Mouse (Mus musculus) testis, adult 2 months (tissue): ENCODE results near the gene Proser2. TPM values are rescaled to one million over a fixed set of nuclear protein-coding genes. Genes with fewer than 3 reads are reported as not detected.

Source experiments
- H3K27ac ChIP-seq: fragments of 200-500 bp; 2 replicates; pipeline ENCODE4 v1.5.1; 2012; ENCODE audit warnings: low read depth, low read length; ENCODE audit not compliant: control insufficient read depth, insufficient read depth
- H3K27me3 ChIP-seq: fragments of 200-500 bp; 2 replicates; pipeline ENCODE4 v1.6.1; 2012; ENCODE audit warnings: mild to moderate bottlenecking, low read length, moderate library complexity; ENCODE audit not compliant: control insufficient read depth, insufficient read depth
- H3K36me3 ChIP-seq: fragments of 200-500 bp; 2 replicates; pipeline ENCODE4 v1.6.1; 2012; ENCODE audit warnings: mild to moderate bottlenecking, low read length; ENCODE audit not compliant: control insufficient read depth, insufficient read depth
- H3K4me1 ChIP-seq: fragments of 200-500 bp; 2 replicates; pipeline ENCODE4 v1.6.1; 2012; ENCODE audit warnings: low read length; ENCODE audit not compliant: control insufficient read depth, insufficient read depth
- H3K4me3 ChIP-seq: fragments of 200-500 bp; 2 replicates; pipeline ENCODE4 v1.5.1; 2012; ENCODE audit warnings: low read depth, mild to moderate bottlenecking, low read length, moderate library complexity, mixed read lengths; ENCODE audit not compliant: control insufficient read depth
- CTCF ChIP-seq: fragments of 200-500 bp; IDR thresholded peaks from 2 replicates; pipeline ENCODE4 v1.5.1; 2012; ENCODE audit warnings: low read depth, mild to moderate bottlenecking, inconsistent platforms, low read length, moderate library complexity; ENCODE audit not compliant: control insufficient read depth, insufficient read depth, insufficient replicate concordance
- POLR2A ChIP-seq: fragments of 200-500 bp; IDR thresholded peaks from 2 replicates; pipeline ENCODE4 v1.6.1; 2012; ENCODE audit warnings: low read depth, mild to moderate bottlenecking, inconsistent platforms, low read length, moderate library complexity; ENCODE audit not compliant: control insufficient read depth
- polyA plus RNA-seq: library from polyadenylated mRNA; depleted of rRNA; stranded (reverse); fragments of >200 nt; gene quantifications from 2 replicates; pipeline ENCODE4 v1.2.3, GENCODE M21; 2012

Proser2 gene
- polyA plus RNA-seq, 1 experiment = 1.3 TPM

- TF ChIP-seq POLR2A (no peak), CTCF (no peak)
- Histone ChIP-seq H3K36me3 (no peaks in the 10 kb centered on the region), H3K4me1 (no peaks in the 10 kb centered on the region), H3K4me3 (no peak overlapping the region), H3K27me3 (no peaks in the 10 kb centered on the region), H3K27ac (no peak overlapping the region)
Observed at GRCm38 (mm10) chr2:6164606-6165290, 34.7 kb upstream of the Proser2 start.

GRCm38 (mm10) chr2:6162366-6163040, 32.5 kb upstream of the Proser2 start:
- no peak for TF ChIP-seq POLR2A
- TF ChIP-seq CTCF = no peak
- Histone ChIP-seq H3K4me3 (no peak overlapping the region), H3K4me1 (no peaks in the 10 kb centered on the region), H3K27me3 (no peaks in the 10 kb centered on the region), H3K36me3 (no peaks in the 10 kb centered on the region), H3K27ac (no peak overlapping the region)

GRCm38 (mm10) chr2:6159735-6160134, 29.7 kb upstream of the Proser2 start:
- TF ChIP-seq CTCF = no peak
- TF ChIP-seq POLR2A = no peak
- no peaks in the 10 kb centered on the region for H3K36me3 ChIP-seq
- H3K4me1 ChIP-seq = no peaks in the 10 kb centered on the region
- no peak overlapping the region for H3K4me3 ChIP-seq
- no peak overlapping the region for H3K27ac ChIP-seq
- no peaks in the 10 kb centered on the region for H3K27me3 ChIP-seq

DNA sequence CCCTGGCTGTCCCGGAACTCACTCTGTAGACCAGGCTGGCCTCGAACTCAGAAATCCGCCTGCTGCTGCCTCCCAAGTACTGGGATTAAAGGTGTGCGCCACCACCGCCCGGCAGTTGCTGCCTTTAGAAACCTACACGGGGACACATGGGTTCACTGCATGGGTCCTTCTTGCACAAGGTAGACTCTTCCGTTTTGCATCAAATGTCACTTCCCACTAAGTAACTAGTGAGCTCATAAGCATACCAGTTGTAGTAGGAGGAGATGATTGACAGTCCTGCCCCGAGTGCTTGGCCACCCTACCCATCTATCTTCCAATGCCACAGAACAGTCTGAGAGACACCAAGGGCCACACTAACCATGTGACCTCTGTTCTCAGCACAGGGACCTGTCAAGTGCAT, 29.2 kb upstream of the Proser2 start:
- Histone ChIP-seq H3K27ac (no peak overlapping the region), H3K4me3 (no peak overlapping the region), H3K27me3 (no peaks in the 10 kb centered on the region), H3K36me3 (no peaks in the 10 kb centered on the region), H3K4me1 (no peaks in the 10 kb centered on the region)
- TF ChIP-seq CTCF = no peak
- no peak for TF ChIP-seq POLR2A

DNA sequence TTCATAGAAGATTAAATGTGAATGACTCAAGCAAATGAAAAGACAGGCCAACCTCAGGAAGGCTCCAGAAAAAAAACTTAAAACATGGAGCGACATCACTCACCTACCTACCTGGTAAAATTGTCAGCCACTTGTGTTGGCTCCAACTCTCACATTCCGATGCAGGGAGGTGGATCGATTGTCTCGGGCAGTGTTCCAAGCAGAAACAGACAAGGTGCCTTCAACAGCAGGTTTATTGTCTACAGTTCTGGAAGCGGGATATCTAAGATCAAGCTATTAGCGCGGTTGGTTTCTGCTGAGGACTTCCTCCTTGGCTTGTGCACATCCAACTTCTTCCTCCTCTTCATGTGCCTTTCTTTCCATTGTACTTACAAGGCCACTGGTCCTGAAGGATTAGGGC, 27.6 kb upstream of the Proser2 start:
- Histone ChIP-seq H3K4me1 (no peaks in the 10 kb centered on the region), H3K27me3 (no peaks in the 10 kb centered on the region), H3K4me3 (no peak overlapping the region), H3K36me3 (no peaks in the 10 kb centered on the region), H3K27ac (no peak overlapping the region)
- no peak for TF ChIP-seq CTCF
- no peak for TF ChIP-seq POLR2A

DNA sequence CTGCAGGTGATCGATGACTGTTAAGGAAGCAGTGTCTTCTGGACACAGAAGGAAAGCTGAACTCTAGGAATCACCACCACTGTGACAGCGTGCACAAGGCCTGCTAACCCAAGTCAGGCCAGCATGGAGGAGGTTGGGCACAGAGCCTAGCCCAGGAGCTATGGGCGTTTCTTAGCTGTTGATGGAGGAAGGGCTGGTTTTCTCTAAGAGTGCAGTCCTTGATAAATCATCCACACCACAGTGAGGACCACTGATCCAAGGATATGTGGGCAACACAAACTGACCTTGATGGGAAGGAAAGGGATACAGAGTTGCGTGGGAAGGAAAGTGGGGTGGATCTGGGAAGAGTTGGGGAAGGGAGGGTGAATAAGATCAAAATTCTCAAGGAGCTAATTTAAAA, 27.2 kb upstream of the Proser2 start:
- no peaks in the 10 kb centered on the region for H3K4me1 ChIP-seq
- TF ChIP-seq CTCF (no peak), POLR2A (no peak)
- no peaks in the 10 kb centered on the region for H3K36me3 ChIP-seq

DNA sequence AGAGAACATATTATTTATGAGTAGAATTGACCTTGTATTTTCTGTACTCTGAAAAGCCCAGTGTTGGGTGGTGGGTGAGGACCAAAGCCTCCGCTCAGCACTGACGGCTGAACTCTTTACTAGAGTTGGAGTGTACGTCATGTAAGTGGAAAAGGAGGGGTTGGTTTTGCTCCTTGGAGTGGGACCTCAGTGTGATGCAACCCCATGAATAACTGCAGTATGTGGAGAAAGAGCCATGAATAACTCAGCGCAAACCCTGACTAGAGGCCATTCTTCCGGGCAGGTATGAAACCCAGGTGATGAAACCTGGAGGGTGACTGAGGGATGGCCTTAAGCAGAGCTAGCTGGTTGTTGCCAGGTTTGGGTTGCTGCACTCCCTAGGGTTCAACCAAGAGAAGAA, 19.8 kb upstream of the Proser2 start:
- no peak overlapping the region for H3K27ac ChIP-seq
- H3K36me3 ChIP-seq = no peaks in the 10 kb centered on the region
- no peaks in the 10 kb centered on the region for H3K27me3 ChIP-seq
- TF ChIP-seq POLR2A (no peak), CTCF (no peak)
- H3K4me1 ChIP-seq = no peaks in the 10 kb centered on the region
- no peak overlapping the region for H3K4me3 ChIP-seq

More for the DNA sequence above, 27.2 kb upstream of the Proser2 start:
- Histone ChIP-seq H3K27me3 (no peaks in the 10 kb centered on the region), H3K4me3 (no peak overlapping the region), H3K27ac (no peak overlapping the region)

- no peak for TF ChIP-seq CTCF
- no peak for TF ChIP-seq POLR2A
- no peaks in the 10 kb centered on the region for H3K4me1 ChIP-seq
- no peaks in the 10 kb centered on the region for H3K27me3 ChIP-seq
- no peak overlapping the region for H3K4me3 ChIP-seq
- H3K27ac ChIP-seq = no peak overlapping the region
- H3K36me3 ChIP-seq = no peaks in the 10 kb centered on the region
Observed at GRCm38 (mm10) chr2:6146901-6147300, 16.9 kb upstream of the Proser2 start.
